Comparison of ENCODE assay signal across 23 mouse cellular contexts in genomic region chr5:144717186-144717585, GRCm38 (mm10). TPM values are rescaled to one million over a fixed set of nuclear protein-coding genes. Genes with fewer than 3 reads are reported as not detected.
A peak's percentile ranks its signal among the peaks of the same experiment; 100 is the strongest.
DNase-seq lines count a peak whose midpoint lies in the region; ATAC-seq and TF ChIP-seq lines count a peak whose summit lies in the region.
"Had no signal": no experiment of that assay in that cellular context is flagged by ENCODE, and none has a peak within 500 bp of the region (broad histone marks: within the 10 kb centered on the region; RNA-seq: fewer than 3 reads in every experiment).

No protein-coding gene starts in this region.

- TF ChIP-seq CTCF in midbrain, postnatal 0 days (IDR thresholded peaks at IDR 0.05), result no peak

- H3K36me3 ChIP-seq in megakaryocyte, embryonic 14.5 days (replicated peaks; ENCODE audit: low read length), result no peaks in the 10 kb centered on the region
- no peaks in the 10 kb centered on the region for H3K36me3 ChIP-seq in midbrain, embryonic 11.5 days (ENCODE audit: control insufficient read depth, insufficient read depth, low read length)
- no peaks in the 10 kb centered on the region for H3K36me3 ChIP-seq in midbrain, postnatal 0 days (ENCODE audit: insufficient read depth, low read length)
- H3K36me3 ChIP-seq: G1E had no signal

- peak; percentile 59 for DNase-seq in midbrain, embryonic 11.5 days (ENCODE audit: low spot score, missing footprints)
- DNase-seq in midbrain, postnatal 0 days (ENCODE audit: low spot score), result no peak
- DNase-seq in brain, adult 2 months (ENCODE audit: low read depth, low spot score), result peak; percentile 39
- no peak for DNase-seq in frontal cortex, postnatal 14 days (ENCODE audit: low spot score in 2 of 2)
- DNase-seq: adrenal gland, adult 2 months; adrenal gland, adult 8-10 months; adrenal gland, postnatal 10 days; adrenal gland, postnatal 14 days; adrenal gland, postnatal 25 days; B cell, adult 2 months; cerebellum, adult 11 months; cerebellum, adult 11-12 months; cerebellum, adult 18-20 months; cerebellum, adult 2 months had no signal

- peak overlapping the region; percentile 47 for H3K4me3 ChIP-seq in megakaryocyte, embryonic 14.5 days (replicated peaks)
- no peak overlapping the region for H3K4me3 ChIP-seq in midbrain, embryonic 11.5 days (ENCODE audit: low read depth, low read length)
- H3K4me3 ChIP-seq in midbrain, postnatal 0 days (ENCODE audit: low read depth, low read length), result no peak overlapping the region

- 72% methylated on average over 6 of the region's 6 CpGs for WGBS in midbrain, embryonic 11.5 days
- WGBS in midbrain, postnatal 0 days, result 65% methylated on average over 6 of the region's 6 CpGs

- H3K4me1 ChIP-seq in megakaryocyte, embryonic 14.5 days, result no peaks in the 10 kb centered on the region
- no peaks in the 10 kb centered on the region for H3K4me1 ChIP-seq in midbrain, embryonic 11.5 days (ENCODE audit: control insufficient read depth, insufficient read depth, low read length)
- no peaks in the 10 kb centered on the region for H3K4me1 ChIP-seq in midbrain, postnatal 0 days (ENCODE audit: insufficient read depth, low read length)

- H3K27ac ChIP-seq in midbrain, embryonic 11.5 days (ENCODE audit: low read depth, low read length), result no peak overlapping the region
- no peak overlapping the region for H3K27ac ChIP-seq in midbrain, postnatal 0 days (ENCODE audit: low read depth, low read length)

- H3K4me2 ChIP-seq in midbrain, embryonic 11.5 days, result no peak overlapping the region
- no peak overlapping the region for H3K4me2 ChIP-seq in midbrain, postnatal 0 days (ENCODE audit: low read depth, low read length, poor library complexity, severe bottlenecking)

- H3K9ac ChIP-seq in midbrain, embryonic 11.5 days (ENCODE audit: low read length), result no peak overlapping the region
- no peak overlapping the region for H3K9ac ChIP-seq in midbrain, postnatal 0 days (replicated peaks; ENCODE audit: low read length, poor library complexity, severe bottlenecking)

- H3K27me3 ChIP-seq in megakaryocyte, embryonic 14.5 days (replicated peaks), result peaks cover 5% of the 10 kb centered on the region
- H3K27me3 ChIP-seq in midbrain, embryonic 11.5 days (ENCODE audit: control insufficient read depth, insufficient read depth, low read length), result no peaks in the 10 kb centered on the region
- H3K27me3 ChIP-seq in midbrain, postnatal 0 days (ENCODE audit: insufficient read depth, low read length), result no peaks in the 10 kb centered on the region

- no peaks in the 10 kb centered on the region for H3K9me3 ChIP-seq in megakaryocyte, embryonic 14.5 days
- no peaks in the 10 kb centered on the region for H3K9me3 ChIP-seq in midbrain, embryonic 11.5 days (ENCODE audit: control insufficient read depth, low read length)
- H3K9me3 ChIP-seq in midbrain, postnatal 0 days (ENCODE audit: low read length), result no peaks in the 10 kb centered on the region

- no peak for ATAC-seq in megakaryocyte, adult 5-6 weeks (ENCODE audit: poor library complexity, severe bottlenecking)
- no peak for ATAC-seq in midbrain, embryonic 11.5 days (ENCODE audit: low FRiP score)
- no peak for ATAC-seq in midbrain, postnatal 0 days (ENCODE audit: low FRiP score)
- ATAC-seq: activated CD4-positive, CD25-positive, alpha-beta regulatory T cell, adult 4 months; CD4-positive, CD25-positive, alpha-beta regulatory T cell, adult 4 months; Patski had no signal

RNA-seq across cellular contexts. Expression of gene Tmem130, which starts 44.4 kb away (rescaled TPM):
- polyA plus RNA-seq in megakaryocyte, embryonic 14.5 days (2012; ENCODE audit: insufficient read depth, low replicate concordance), result not detected in 2 replicates
- total RNA-seq in megakaryocyte, adult 5-6 weeks (2015), result not detected in 2 replicates
- not detected in 2 replicates for total RNA-seq in megakaryocyte, adult 5-6 weeks (2017)
- 20.1 and 20.6 TPM in 2 replicates for polyA plus RNA-seq in midbrain, embryonic 11.5 days (2014; fragmentation: Nextera tagmentation; extraction: Ambion mirVana)
- 375 and 444 TPM in 2 replicates for total RNA-seq in midbrain, postnatal 0 days (2014; rRNA removed)
- polyA plus RNA-seq in midbrain, postnatal 0 days (2015; fragmentation: Nextera tagmentation; extraction: Ambion mirVana), result 603 and 636 TPM in 2 replicates
- total RNA-seq: CH12.LX, G1E, MEL had no signal
- polyA plus RNA-seq: activated CD4-positive, CD25-positive, alpha-beta regulatory T cell, adult 4 months; C2C12; CD4-positive, CD25-positive, alpha-beta regulatory T cell, adult 4 months had no signal

RNA-seq across cellular contexts. Expression of gene Trrap, which starts 50.3 kb away (rescaled TPM):
- polyA plus RNA-seq in megakaryocyte, embryonic 14.5 days (2012; ENCODE audit: insufficient read depth, low replicate concordance), result 20.5 and 43.0 TPM in 2 replicates
- 52.9 and 55.2 TPM in 2 replicates for total RNA-seq in megakaryocyte, adult 5-6 weeks (2015)
- total RNA-seq in megakaryocyte, adult 5-6 weeks (2017), result 32.1 and 56.3 TPM in 2 replicates
- polyA plus RNA-seq in midbrain, embryonic 11.5 days (2014; fragmentation: Nextera tagmentation; extraction: Ambion mirVana), result 85.1 and 91.8 TPM in 2 replicates
- total RNA-seq in midbrain, postnatal 0 days (2014; rRNA removed), result 136 and 166 TPM in 2 replicates
- 53.2 and 66.8 TPM in 2 replicates for polyA plus RNA-seq in midbrain, postnatal 0 days (2015; fragmentation: Nextera tagmentation; extraction: Ambion mirVana)

Comparison
In these comparisons a context has a peak if more than half of its experiments do, and no peak if none do; other contexts are left out.
1. DNase-seq: peak in midbrain, embryonic 11.5 days (single experiment) and brain, adult 2 months (single experiment); none in midbrain, postnatal 0 days (single experiment) and frontal cortex, postnatal 14 days (0 of 2).
2. RNA of gene Tmem130, which starts 44.4 kb away (polyA plus RNA-seq): 603 to 636 TPM in midbrain, postnatal 0 days; 20.1 to 20.6 TPM in midbrain, embryonic 11.5 days and not detected in megakaryocyte, embryonic 14.5 days; every median in the first group is over 10 times any median in the second.